ENCODE assay signal across 8 mouse cellular contexts in genomic region chr11:23068201-23068600, GRCm38 (mm10).
DNase-seq lines count a peak whose midpoint lies in the region; ATAC-seq and TF ChIP-seq lines count a peak whose summit lies in the region.

No protein-coding gene starts in this region.

- H3K4me2 ChIP-seq in heart, embryonic 11.5 days: peak overlapping the region; percentile 75
- peak overlapping the region; percentile 51 for H3K4me2 ChIP-seq in forebrain, embryonic 15.5 days (replicated peaks)
- peak overlapping the region; percentile 95 for H3K4me2 ChIP-seq in liver, embryonic 15.5 days

- no peaks in the 10 kb centered on the region for H3K27me3 ChIP-seq in heart, embryonic 11.5 days (ENCODE audit: control insufficient read depth, insufficient read depth, low read length)
- H3K27me3 ChIP-seq in ES-Bruce4 (ENCODE audit: control insufficient read depth, insufficient read depth, low read length, poor library complexity, severe bottlenecking): no peaks in the 10 kb centered on the region
- no peaks in the 10 kb centered on the region for H3K27me3 ChIP-seq in forebrain, embryonic 15.5 days
- H3K27me3 ChIP-seq in liver, embryonic 15.5 days: no peaks in the 10 kb centered on the region

- no peaks in the 10 kb centered on the region for H3K9me3 ChIP-seq in heart, embryonic 11.5 days (replicated peaks; ENCODE audit: control insufficient read depth, low read length)
- no peaks in the 10 kb centered on the region for H3K9me3 ChIP-seq in ES-Bruce4 (replicated peaks; ENCODE audit: control insufficient read depth, insufficient read depth, low read length, poor library complexity, severe bottlenecking)
- H3K9me3 ChIP-seq in forebrain, embryonic 15.5 days: no peaks in the 10 kb centered on the region
- H3K9me3 ChIP-seq in liver, embryonic 15.5 days (replicated peaks): no peaks in the 10 kb centered on the region

- no peak for TF ChIP-seq CTCF in ES-Bruce4 (IDR thresholded peaks at IDR 0.05; ENCODE audit: low read depth, low read length)

- no peak for ATAC-seq in heart, embryonic 11.5 days (replicated peaks; ENCODE audit: insufficient number of reproducible peaks, low FRiP score, low TSS enrichment)
- ATAC-seq in forebrain, embryonic 15.5 days (replicated peaks): peak; percentile 6
- ATAC-seq in liver, embryonic 15.5 days (ENCODE audit: insufficient read depth): no peak
- ATAC-seq in megakaryocyte progenitor cell, adult 5-6 weeks (replicated peaks; ENCODE audit: poor library complexity): no peak

- no peaks in the 10 kb centered on the region for H3K36me3 ChIP-seq in heart, embryonic 11.5 days (ENCODE audit: control insufficient read depth, insufficient read depth, low read length)
- no peaks in the 10 kb centered on the region for H3K36me3 ChIP-seq in ES-Bruce4 (ENCODE audit: control insufficient read depth, insufficient read depth, low read length, poor library complexity, severe bottlenecking)
- H3K36me3 ChIP-seq in forebrain, embryonic 15.5 days: no peaks in the 10 kb centered on the region
- no peaks in the 10 kb centered on the region for H3K36me3 ChIP-seq in liver, embryonic 15.5 days (replicated peaks)

- 8% methylated on average over 10 of the region's 10 CpGs for WGBS in heart, embryonic 11.5 days (ENCODE audit: insufficient replicate concordance)
- 8% methylated on average over 10 of the region's 10 CpGs for WGBS in forebrain, embryonic 15.5 days
- WGBS in liver, embryonic 15.5 days (ENCODE audit: insufficient replicate concordance): 8% methylated on average over 10 of the region's 10 CpGs

- H3K4me3 ChIP-seq in heart, embryonic 11.5 days (ENCODE audit: low read depth, low read length): peak overlapping the region; percentile 68
- peak overlapping the region; percentile 60 for H3K4me3 ChIP-seq in ES-Bruce4 (ENCODE audit: low read depth, low read length)
- peak overlapping the region; percentile 70 for H3K4me3 ChIP-seq in forebrain, embryonic 15.5 days
- H3K4me3 ChIP-seq in liver, embryonic 15.5 days (replicated peaks): peak overlapping the region; percentile 76

- no peak overlapping the region for H3K27ac ChIP-seq in heart, embryonic 11.5 days (ENCODE audit: low read depth, low read length)
- peak overlapping the region; percentile 5; the same call in 1 of the 2 replicates for H3K27ac ChIP-seq in ES-Bruce4 (ENCODE audit: insufficient read depth, low read length)
- H3K27ac ChIP-seq in forebrain, embryonic 15.5 days (replicated peaks): peak overlapping the region; percentile 58
- H3K27ac ChIP-seq in liver, embryonic 15.5 days (replicated peaks): peak overlapping the region; percentile 73; the same call in 1 of the 2 replicates

- intact Hi-C loops in heart, postnatal 25 days (cut with DNase I): loop anchor here (5.0 to 10.0 kb wide), 2 partner anchors 187 to 204 kb away; partner anchors contain the start of gene Xpo1

- H3K4me1 ChIP-seq in heart, embryonic 11.5 days (ENCODE audit: control insufficient read depth, insufficient read depth, low read length): 0 out of 2 replicates have a peak, but pooled peaks cover 2% of the 10 kb centered on the region
- H3K4me1 ChIP-seq in ES-Bruce4 (ENCODE audit: control insufficient read depth, insufficient read depth, low read length): no peaks in the 10 kb centered on the region
- peaks cover 9% of the 10 kb centered on the region for H3K4me1 ChIP-seq in forebrain, embryonic 15.5 days
- peaks cover 20% of the 10 kb centered on the region for H3K4me1 ChIP-seq in liver, embryonic 15.5 days (replicated peaks)

- no peak for TF ChIP-seq POLR2A in ES-Bruce4 (IDR thresholded peaks at IDR 0.05; ENCODE audit: insufficient read depth, low read length)

- no peak for TF ChIP-seq EP300 in ES-Bruce4 (IDR thresholded peaks at IDR 0.05; ENCODE audit: insufficient read depth, low read depth, low read length)

- DNase-seq in heart, postnatal 25 days (ENCODE audit: low spot score): no peak
- no peak for DNase-seq in urinary bladder, postnatal 10 days (ENCODE audit: low spot score)
- DNase-seq in adrenal gland, adult 2 months: no peak

- H3K9ac ChIP-seq in heart, embryonic 11.5 days (ENCODE audit: low read depth, low read length): peak overlapping the region; percentile 84
- H3K9ac ChIP-seq in ES-Bruce4 (ENCODE audit: low read depth, poor library complexity, severe bottlenecking): peak overlapping the region; percentile 28
- peak overlapping the region; percentile 65 for H3K9ac ChIP-seq in forebrain, embryonic 15.5 days (replicated peaks)
- peak overlapping the region; percentile 85 for H3K9ac ChIP-seq in liver, embryonic 15.5 days

Comparison
In these comparisons a context has a peak if more than half of its experiments do, and no peak if none do; other contexts are left out.
1. H3K9ac ChIP-seq: peak in every context shown above with its lines; median percentile 85 in liver, embryonic 15.5 days; 84 in heart, embryonic 11.5 days; 65 in forebrain, embryonic 15.5 days; 28 in ES-Bruce4.